Mouse (Mus musculus) thymus, postnatal 0 days (tissue): Measurements from ENCODE around the gene Bfsp1. TPM values are rescaled to one million over a fixed set of nuclear protein-coding genes. Genes with fewer than 3 reads are reported as not detected.

Experiments used
- DNase-seq: peaks from one replicate; pipeline ENCODE4 v3.0.0-alpha.2; 2015; ENCODE audit warnings: low spot score
- polyA plus RNA-seq: library from polyadenylated mRNA; unstranded; fragments of >200 nt; fragmentation: Nextera tagmentation; extraction: Ambion mirVana; gene quantifications from 2 replicates; pipeline ENCODE4 v1.2.1, GENCODE M21; 2015

The Bfsp1 gene
- polyA plus RNA-seq, 1 experiment from 2014 or later: 0.66 TPM

DNA sequence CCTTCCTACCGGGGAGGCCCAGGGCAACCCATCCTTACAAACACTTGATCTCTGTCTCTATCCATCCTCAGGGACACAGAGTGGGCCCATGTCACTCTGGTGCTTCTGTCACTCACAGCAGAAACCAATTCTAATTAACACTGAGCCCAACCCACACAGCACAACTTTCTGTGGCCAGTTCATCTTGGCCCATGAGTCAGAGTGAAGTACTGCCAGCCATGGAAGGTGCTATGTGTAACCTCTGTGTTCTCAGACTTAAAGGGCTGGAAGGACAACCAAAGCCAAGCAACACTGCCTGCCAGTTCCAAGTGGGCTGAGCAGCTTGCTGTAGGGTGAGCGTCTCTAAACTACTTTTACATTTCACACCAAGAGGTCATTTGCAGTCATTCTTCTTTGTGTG, 3.8 kb downstream of the Bfsp1 start:
- no peak for DNase-seq

DNA sequence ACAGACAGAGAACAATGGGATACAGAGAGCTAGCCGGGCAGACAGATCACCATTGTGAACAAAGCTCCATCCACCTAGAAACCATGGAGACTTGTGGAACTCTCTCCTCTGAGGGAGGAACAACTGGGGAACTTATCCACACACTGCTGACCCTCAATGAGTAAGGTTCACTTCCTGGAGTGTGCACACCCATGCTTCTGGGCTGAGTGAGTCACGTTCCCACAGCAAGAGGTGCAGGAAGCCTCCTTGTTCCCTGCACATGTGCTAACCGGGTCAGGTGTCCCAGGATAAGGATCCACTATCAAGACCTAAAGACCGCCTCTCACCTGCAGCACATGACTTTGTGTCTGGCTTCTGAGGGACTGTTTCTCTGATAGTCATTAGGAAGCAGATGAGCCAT, 9.5 kb downstream of the Bfsp1 start:
- DNase-seq: no peak

DNA sequence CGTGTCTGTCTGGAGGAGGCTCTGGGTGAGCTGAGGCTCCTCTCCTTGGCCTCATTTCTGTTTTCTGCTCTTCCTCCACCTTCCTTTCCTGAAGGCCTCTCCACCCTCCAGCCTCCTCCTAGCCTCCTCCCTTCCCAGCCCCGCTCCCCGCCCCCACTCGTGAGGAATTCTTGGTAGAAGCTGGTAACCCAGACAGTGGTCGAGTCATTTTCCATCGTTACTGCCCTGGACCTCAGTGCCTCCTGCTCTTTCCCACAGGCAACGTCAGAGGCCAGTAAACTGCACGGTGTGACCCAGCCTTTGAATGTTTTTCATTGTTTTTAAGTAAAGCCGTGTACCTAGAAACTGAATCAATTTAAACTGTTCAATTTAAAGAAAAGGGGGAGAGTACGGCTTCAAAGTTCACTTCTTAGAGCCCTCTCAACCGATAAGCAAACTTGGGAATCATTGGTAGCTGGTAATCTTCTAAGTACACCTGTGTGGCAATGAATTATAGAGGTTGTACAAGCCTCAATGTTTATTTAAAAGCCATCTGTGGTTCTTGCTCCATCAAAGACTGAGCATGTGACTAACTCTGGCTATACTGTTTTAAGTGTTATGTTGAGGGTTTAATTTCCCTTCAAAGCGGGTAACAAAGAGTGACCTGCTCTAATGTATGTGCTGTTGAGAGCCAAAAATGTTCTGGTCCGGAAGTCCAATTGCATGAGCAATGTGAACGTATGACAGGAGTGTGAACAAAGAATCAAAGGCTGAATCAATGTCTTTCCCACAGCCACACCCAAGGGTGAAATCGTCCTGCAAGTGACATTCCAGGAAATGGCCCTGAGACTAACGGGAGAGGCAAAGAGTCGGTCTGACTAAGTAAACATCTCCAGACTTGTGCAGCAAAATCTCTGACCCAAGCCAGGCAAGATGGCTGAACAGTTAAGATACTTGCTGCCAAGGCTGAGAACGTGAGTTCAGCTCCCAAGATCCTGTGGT, 10.4 kb downstream of the Bfsp1 start:
- no peak for DNase-seq

DNA sequence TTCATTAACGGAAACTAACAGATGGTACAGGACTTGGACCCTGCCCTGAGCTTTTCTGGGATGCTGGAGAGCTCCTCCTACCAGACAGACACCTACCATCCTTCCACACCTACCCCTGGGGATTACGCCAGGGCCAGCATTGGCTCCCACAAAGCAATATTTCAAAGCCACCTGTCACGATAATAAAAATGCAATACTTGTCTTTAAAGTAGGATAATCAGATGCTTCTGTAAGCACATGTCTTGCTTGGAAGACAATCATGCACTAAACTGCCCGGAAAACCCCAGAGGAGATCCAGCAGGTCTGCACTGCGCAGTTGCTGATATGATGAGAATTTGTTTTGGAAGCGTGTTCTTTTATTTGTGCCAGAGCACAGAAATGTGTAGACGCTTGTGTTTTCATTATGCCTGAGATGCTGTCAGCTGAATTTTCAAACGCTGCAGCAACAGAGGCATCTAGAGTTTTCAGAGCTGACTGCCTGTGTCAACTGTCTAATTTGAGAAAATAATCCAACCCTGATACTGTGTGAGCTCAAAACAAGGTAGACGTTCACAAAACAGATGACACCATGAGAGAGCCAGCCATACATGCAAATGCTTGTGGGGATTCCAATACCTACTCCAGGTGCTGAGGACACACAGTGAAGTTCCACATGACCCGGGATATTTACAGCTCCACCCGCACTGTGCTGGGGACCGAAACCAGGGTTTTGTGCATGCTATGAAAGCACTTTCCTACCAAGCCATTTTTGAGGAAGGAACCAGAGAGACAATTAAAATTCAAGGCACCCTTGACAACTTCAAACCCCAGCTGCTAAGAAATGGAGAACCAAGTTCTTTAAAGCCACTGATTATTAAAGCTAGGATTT, 11.4 kb downstream of the Bfsp1 start:
- no peak for DNase-seq

DNA sequence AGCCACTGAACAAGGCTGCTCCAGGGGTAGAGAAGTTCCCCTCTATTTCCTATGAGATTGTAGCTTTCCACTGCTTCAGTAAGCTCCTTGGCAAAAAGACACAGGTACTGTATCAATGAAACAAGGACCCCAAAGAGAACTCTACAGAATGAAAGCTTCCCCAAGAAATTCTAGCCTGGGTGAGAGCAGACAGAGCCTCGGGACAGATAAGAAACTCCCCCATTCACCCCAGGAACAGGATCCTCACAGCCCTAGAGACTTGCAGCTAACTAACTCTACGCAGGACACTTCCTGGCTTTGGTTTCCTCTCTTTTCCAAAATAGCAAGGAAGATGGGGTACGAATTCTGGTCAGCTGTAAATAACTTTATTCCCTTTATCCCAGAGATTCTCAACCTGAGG, 15.7 kb downstream of the Bfsp1 start:
- no peak for DNase-seq

DNA sequence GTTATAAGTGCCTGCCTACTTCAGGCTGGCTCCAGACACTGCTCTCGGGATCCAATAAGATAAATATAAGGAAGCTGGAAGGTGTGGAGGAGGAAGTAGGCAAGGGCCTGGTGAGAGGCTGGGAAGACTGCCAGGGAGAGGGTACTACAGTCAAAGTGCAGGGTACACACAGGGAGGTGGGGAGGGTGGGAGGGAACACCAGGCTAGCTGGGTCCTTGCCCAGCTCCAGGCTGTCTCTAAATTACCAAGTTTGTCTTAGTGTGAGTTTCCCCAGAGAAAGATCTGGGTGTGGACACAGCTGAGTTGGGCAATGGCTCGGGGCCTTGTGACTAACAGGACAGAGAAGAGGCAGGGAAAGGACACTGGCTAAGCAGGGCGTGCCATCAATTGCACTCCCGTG, 16.2 kb downstream of the Bfsp1 start:
- no peak for DNase-seq

DNA sequence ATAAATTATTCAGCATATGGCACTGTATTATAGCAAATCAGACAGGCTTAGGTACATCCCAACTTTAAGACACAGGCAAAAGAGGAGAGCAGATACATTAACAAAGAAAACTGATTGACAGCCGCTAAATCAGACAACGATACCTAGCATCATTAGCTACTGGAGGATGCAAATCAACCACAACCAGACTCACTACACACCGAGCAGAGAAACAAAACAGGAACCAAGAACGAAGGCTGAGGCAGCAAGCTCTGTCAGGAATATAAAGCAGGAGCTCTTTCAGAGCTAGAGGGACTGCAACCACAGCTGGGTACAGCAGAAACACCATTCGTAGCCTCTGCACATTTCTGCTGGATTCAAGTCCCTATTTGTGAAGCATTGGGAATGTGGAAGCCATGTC, 18.2 kb downstream of the Bfsp1 start:
- no peak for DNase-seq

DNA sequence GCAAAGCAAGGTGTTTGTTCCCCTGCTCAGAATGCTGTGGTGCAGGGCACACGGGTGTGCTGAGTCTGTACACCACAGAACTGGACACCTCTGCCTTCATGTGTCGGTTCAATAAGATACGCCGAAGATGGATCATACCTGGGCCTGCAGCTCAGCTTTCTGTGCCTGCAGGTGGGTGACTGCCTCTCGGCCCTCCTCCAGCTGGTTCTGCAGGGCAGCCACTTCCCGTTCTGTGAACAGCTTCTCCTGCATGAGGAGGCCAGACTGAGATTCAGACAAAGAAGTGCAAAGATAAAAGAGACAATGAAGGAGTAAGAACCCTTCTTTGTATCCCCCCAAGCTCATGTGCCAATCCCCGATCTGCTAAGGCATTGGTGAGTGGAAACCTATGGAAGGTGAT, 21.4 kb downstream of the Bfsp1 start:
- peak; percentile 18 for DNase-seq

DNA sequence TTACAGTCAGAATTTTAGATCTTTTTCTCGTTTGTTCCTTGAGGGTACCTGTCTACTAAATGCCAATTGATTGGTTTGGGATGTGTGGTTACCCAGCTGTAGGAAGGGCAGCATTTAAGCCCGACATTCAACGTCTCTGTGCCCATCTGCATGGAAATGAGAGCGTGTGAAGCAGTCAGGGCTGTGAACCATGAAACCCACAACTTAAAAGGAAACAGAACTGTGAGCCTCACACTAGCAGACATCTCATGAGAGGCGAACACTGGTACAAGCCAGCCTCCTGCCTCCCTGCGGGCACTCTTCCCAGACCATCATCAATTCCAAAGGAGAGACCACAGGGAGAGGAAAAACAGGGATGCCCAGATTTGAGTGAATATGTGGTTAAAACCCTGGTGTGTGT, 22.1 kb downstream of the Bfsp1 start:
- DNase-seq: peak; percentile 20

DNA sequence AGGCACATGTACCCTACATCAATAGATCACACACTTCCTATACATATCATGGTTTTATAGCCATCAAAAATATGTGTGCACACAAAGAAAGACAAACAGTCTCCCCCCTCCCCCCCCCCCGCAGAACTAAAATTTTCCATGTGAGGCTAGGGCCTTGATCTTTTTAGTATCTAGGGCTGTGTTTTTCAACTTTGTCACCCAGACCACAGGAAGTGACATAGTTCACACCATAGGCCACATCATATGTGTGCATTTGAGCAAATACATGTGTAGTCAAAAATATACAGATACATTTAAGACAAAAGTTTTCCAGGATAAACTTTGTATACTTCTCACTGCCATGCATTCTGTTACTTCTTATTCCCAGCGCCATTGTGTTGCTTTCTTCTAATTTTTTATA, 23.5 kb downstream of the Bfsp1 start:
- peak; percentile 50 for DNase-seq

DNA sequence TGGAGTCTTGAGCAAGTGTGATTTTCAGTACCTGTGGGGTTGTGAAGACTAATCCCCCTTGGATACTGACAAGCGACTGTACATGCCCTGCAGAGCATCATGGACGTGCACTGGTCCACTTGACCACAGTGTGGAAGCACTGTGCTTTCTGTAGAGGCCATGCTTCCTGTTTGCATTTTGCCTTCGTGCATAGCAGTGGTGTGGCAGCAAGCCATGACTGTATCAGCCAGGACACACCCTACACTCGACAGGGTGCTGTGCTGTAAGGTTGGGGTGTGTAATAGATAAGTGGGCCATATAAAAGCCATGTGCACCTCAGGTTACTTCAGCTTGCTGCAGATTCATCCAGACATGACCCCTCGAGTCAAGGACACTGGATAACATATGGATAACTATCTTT, 24.3 kb downstream of the Bfsp1 start:
- peak; percentile 13 for DNase-seq

DNA sequence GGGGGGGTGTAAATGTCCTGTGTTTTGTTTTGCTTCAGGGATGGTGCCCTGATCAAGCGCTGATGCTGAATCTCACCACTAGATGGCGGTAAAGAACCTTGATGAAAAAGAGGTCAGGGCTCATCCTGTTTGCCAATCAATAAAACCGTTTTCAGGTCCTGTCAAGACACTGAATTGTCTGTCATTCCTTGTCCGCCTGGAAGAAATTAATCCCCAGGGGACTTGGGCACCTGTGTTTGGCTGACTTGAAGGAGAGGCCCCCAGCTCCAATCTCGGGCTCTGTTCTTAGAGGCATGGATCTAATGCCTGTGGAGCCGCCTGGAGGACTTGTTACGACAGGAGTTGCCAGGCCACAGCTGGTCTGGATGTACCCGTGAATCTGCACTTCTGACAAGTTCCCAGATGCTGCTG, 25.7 kb downstream of the Bfsp1 start:
- peak; percentile 82 for DNase-seq

DNA sequence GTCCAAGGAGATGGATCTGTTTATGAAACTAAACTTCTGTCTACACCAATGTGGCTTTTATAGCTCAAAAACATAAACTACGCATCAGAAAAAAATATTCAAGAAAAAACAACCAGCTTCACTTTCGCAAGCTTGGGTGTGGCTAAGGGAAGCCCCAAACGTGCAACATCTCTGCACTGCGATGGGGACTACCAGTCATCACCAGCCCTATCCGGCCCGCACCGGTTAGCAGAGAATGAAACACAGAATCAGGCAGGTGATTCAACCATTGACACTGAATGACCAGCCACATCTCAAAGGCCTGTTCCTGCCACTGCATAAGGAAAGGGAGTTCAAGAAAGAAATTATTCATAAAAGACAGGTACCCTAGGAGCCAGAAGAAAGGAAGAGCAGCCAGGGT, 27.2 kb downstream of the Bfsp1 start:
- DNase-seq: no peak

DNA sequence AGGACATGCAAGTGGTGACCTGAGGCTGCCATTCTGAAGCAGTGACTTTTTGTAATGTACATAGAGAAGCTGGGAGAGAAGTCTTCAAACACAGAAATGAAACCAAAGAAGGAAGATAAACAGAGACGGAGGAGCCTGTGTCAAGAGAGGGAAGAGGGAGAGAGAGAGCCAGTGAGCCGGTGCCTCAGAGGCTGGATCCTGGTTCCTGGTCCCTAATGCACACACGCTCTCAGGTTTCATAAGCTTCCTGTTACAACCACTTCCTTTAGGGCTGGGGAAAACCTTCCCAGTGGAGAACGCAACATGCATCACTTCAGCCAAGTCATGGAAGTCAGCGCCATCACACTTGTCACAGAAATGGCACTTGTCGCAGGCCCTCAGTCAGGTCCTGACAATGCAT, 28.9 kb downstream of the Bfsp1 start:
- DNase-seq: no peak

DNA sequence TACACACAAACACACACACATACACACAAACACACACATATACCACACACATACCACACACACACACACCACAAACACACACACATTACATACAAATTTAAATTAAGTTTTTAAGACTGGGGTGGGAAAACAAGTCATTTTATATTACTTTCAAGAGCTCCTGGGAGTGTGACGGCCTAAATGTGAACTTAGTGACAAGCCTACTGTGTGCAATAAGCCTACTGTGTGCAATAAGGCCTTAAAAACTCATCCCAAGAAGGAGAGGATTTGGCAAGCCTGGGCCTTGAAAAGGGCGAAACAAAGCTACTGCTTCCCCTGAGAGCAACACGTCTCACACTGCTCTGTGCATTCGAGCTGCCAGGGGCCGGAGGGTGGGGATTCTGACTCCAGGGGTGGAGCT, 30.3 kb downstream of the Bfsp1 start:
- no peak for DNase-seq

DNA sequence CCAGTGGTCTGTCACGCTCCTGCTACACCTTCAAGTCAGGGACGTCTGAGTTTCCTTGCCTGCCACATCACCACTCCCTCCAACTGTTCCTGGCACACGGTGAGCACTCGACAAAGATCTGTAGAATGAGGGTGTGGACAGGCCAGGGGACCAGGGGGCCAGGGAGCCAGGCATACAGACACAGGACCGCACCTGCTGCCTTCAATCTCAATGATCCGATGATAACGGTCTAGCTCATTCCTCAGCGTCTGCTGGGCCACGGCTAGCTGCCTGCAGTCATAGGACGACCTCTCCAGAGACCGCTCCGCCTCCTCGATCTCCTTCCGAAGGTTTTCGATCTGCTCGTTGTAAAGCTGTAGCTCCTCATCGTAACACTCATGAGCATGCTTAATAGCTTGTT, 31.3 kb downstream of the Bfsp1 start:
- DNase-seq: no peak

DNA sequence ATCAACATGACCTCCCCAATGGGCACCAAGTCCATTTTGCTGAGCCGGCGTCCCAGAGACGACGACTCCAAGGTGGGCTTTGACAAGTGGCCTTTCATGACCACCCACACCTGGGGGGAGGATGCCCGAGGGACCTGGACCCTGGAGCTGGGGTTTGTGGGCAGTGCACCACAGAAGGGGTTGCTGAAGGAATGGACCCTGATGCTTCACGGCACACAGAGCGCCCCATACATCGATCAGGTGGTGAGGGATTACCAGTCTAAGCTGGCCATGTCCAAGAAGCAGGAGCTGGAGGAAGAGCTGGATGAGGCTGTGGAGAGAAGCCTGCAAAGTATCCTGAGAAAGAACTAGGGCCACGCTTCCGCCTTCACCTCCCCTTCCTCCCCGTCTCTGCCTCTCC, 49.5 kb downstream of the Bfsp1 start:
- no peak for DNase-seq

DNA sequence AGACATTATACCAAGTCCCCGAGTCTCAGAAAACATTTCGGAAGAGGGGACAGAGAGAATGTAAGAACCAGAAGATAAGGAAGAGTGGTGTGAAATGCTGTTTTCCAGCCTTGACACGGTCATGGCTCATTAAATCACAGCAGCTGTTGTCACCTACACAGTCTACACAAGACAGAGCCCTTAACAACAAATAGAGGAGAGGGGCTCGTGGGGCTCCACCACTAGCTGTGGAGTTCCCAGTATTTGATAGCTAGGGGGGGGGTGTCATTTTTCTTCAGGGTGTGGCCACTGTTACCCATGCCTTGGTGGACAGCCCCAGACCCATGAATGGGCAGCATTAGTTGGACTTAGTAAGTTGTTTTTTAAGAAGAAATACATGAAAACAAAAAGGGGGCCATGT, 50.7 kb downstream of the Bfsp1 start:
- DNase-seq: no peak

DNA sequence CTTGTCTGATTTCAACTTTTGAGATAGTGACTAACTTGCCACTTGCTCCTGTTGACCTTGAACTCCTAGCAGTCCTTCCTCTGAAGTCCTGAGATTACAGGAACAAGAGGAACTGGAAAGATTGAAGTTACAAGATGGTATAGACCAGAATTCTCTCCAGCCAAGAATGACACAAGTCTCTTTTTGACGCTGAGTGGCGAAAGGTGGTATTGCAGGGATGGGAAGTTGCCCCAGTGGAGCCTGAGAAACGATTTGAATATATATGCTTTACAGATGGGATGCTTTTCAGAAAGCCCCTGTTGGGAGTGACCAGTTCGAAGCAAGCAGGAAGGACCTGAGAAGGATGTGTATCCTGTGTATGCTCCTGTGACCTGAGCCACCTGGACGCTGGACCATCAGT, 54.2 kb downstream of the Bfsp1 start:
- no peak for DNase-seq

DNA sequence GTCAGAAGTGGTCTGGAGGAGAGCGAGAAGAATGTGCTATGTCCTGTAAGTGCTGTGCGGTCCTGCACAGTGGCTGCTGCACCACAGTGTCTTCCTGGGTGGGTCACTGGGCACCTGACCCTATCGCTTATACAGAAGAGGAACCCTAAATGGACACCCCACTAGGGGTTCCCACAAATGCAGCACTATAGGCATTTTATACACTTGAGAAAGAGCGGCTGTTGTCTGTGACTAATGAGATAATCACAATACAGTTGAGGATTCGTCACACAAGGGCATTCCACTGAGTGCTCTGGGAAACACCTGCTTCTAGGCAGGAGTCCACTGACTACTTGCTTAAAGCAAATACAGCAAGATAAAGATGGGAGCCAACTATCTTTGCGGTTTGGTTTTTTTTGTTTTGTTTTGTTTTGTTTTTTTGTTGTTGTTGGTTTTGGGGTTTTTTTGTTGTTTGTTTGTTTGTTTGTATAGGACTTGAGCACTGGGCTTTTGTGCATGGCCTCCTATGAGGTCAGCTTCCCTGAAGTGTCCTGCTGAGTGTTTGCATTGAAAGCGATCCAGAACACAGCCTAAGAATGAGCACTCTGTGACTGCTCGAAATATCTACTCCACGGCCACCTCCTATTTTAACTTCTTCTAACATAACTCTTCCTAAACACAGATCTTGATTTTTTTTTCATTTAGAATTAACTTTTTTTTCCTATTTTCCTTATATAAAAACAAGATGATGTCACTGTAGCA, 55.9 kb downstream of the Bfsp1 start:
- DNase-seq: no peak

DNA sequence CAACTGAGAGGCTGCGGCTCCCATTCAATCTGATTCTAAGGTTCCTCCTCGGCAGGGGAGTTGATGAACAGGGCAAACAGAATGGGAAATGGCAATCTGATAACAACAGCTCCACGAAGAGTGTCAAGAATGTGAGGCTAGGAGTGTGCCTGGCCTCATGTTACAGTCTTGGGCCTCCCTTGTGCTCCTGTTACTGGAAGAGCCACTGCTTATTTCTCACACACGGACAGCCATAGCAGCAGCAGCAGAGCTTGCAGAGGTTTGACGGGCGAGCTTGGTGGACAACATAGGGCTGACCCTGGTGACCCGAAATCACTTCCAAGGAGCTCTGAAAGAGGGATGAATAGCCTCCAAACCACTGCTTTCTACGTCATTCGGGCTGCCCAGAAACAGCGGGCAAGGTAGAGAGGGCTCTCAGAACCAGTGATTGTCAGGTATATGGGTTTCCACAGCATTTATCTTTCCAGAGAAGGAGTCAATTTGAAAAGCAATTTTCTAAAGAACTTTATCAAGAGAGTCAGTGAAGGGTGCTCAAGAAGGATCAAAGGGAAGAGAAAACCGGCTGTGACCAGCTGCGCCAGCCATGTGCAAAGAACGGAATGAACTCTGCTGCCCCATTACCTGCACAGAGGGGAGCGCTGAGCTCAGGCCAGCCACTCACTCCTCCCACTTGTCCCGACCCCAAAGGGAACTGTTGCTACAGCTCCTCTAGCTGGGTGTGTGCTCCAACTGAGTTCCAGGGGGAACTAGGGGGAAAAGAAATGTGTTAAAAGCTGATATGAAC, 56.6 kb downstream of the Bfsp1 start:
- no peak for DNase-seq
